Mouse (Mus musculus) neutrophil, adult 83 days (primary cell): ENCODE results near the gene Aatk. TPM values are rescaled to one million over a fixed set of nuclear protein-coding genes. Genes with fewer than 3 reads are reported as not detected.

Source experiments
- total RNA-seq, 2 experiments: library from RNA; stranded (reverse); gene quantifications; one replicate each; pipeline ENCODE4 v1.2.4; 2023

Aatk gene
- total RNA-seq: 10 to 100 TPM; 55.2 to 61.9 TPM

GRCm38 (mm10) chr11:120046553-120047191, at the start of gene Aatk:
Aatk (minus strand) TSS chr11:120047167.

GRCm38 (mm10) chr11:120086702-120087152, 39.8 kb upstream of the Aatk start, which contains the start of gene Cep131:
Cep131 (minus strand) TSS chr11:120086827.

Other genes with a start within 250 kb of the Aatk start
- gene Chmp6, start 133.7 kb downstream of the Aatk start, total RNA-seq: 10 to 100 TPM; 23.2 to 26.9 TPM
- gene Baiap2, start 104.4 kb downstream of the Aatk start, total RNA-seq: 10 to 100 TPM; 14.6 to 16.0 TPM
- gene Cep131, start 39.7 kb upstream of the Aatk start, total RNA-seq: 10 to 100 TPM in 1 of 2 experiments, 1 to 10 TPM in 1; 6.2 to 10.5 TPM
- 10 to 100 TPM; 16.2 to 18.6 TPM for gene Tepsin, start 51.6 kb upstream of the Aatk start, total RNA-seq
- 10 to 100 TPM; 16.3 to 20.8 TPM for gene Ndufaf8, start 51.8 kb upstream of the Aatk start, total RNA-seq
- gene Slc38a10, start 104.2 kb upstream of the Aatk start, total RNA-seq: 10 to 100 TPM; 84.7 to 90.3 TPM
- 1 to 10 TPM; 3.8 to 5.6 TPM for gene Bahcc1, start 185.8 kb upstream of the Aatk start, total RNA-seq